Mouse (Mus musculus) embryo, embryonic 10.5 days (tissue): ENCODE results near the gene Aprt.
"Not testable (repeated sequence)": the region's sequence is repeated elsewhere in the genome, so short reads cannot be mapped to it uniquely, and the experiment has no call there.

Experiments
- DNase-seq: peaks from one replicate; pipeline ENCODE4 v3.0.0-alpha.2; 2015; ENCODE audit warnings: low spot score

Gene Aprt

DNA sequence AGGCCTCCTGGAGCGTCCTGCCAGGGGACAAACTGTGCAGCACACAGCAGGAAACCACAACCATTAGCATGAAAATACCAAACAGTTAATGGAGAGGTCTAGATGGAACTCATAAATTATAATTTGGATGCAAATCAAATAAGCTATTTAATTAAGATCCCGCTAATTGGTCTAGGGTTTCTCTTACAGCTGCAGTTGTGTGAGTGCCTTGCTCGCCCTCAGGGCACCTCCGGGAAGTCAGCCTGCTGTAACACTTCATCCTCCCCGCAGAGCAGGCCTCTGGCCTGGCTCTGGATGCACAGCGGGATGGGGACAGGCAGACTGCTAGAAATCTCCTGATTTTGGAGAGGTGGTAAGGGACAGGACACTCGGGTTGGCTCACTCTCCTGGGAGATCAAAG, 9.5 kb upstream of the Aprt start:
- DNase-seq: no peak

DNA sequence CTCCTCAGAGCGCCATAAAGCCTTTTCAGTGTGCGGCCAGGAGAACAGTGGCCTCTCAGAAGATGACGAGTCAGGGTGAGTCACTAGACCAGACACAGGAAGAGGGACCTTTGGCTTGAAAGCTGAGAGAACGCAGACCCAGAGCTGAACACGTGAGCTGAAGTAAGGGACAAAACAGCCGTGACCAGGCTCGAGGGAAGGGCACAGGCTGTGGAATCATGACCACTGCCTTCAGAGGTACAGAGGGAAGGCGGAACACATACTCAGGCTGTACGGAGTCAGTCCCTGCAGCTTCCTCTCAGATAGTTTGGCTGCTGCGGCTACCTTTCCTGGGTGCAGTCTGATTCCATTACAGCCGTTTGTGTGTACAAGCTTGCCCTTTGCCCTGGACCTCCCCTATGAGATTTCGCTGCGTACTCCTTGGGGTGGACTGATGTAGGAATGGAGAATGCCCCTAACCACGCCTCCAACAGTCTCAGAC, 8.7 kb upstream of the Aprt start:
- no peak for DNase-seq

DNA sequence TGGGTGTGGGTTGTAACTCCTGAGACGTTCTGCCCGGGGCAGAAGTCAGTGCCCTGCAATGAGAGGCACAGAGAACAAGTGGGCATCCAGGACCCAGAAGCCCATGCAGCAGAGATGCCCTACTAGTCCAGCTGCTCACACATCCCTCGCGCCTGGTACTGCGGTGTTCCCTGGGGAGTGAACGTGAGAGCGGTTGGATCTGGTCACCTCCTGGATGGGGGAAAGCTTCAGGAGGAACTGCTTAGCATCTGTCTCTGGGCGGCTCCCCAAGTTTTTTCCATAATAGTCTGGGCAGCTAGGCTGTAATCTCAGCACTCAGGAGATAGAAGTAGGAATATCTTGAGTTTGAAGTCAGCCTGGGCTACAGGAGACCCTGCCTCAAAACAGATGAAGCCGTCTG, 8.3 kb upstream of the Aprt start:
- DNase-seq: no peak

DNA sequence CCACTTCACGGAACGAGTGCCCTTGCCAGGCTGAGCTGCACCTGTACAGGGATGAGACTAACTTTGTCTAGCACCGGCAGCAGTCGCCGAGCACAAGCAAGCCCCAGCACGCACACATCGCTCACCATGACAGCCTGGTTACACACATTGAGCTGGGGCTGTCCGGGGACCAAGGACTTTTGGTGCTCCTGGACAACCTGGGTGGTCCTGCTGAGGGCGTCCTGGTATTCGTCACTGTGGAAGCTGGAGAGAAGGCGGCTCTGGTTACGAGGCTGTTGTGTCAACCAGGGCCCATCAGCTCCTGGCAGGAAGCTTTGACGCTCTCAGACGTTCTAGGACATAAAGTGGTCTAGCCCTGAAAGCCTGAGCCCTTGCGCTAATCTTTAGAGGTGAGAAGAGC, 4.2 kb upstream of the Aprt start:
- no peak for DNase-seq

DNA sequence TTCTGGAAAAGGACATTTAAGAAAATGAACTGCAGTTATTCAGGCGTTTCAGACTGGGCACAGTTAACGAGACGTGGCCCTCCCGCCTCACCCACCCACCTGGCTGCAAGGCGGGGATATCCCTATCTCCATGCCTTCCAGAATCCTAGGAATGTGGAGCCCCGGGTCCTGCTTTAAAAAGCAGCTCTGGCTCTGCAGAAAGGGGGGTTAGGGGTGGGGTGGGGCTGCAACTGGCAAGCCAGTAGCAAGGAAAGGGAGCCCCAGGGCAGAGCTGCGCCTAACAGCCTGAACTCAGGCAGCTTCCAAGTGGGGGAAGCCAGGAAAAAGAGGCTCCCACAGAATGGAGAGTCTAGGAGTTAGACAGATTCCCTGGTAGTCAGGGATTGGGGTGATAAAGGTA, 2.5 kb upstream of the Aprt start:
- DNase-seq: no peak

DNA sequence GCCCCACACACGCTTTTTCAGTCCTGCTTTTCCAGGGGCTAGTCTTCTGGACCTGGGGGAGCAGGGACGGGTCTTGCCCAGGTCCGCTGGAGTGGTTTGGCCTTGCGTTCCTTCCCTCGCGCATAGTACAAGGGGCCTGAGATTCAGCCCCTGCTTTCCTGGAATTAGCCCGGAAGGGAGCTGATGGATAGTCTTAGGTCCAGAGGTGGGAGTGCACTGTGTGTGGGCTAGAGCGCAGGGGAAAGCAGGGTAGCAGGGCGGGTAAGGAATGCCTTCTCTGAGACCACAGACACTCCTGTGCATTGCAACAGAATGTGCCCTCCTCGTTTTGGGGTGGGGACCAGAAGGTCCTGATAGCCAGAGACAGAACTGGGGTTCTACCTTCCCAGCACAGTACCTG, 407 bp upstream of the Aprt start:
- DNase-seq: no peak

DNA sequence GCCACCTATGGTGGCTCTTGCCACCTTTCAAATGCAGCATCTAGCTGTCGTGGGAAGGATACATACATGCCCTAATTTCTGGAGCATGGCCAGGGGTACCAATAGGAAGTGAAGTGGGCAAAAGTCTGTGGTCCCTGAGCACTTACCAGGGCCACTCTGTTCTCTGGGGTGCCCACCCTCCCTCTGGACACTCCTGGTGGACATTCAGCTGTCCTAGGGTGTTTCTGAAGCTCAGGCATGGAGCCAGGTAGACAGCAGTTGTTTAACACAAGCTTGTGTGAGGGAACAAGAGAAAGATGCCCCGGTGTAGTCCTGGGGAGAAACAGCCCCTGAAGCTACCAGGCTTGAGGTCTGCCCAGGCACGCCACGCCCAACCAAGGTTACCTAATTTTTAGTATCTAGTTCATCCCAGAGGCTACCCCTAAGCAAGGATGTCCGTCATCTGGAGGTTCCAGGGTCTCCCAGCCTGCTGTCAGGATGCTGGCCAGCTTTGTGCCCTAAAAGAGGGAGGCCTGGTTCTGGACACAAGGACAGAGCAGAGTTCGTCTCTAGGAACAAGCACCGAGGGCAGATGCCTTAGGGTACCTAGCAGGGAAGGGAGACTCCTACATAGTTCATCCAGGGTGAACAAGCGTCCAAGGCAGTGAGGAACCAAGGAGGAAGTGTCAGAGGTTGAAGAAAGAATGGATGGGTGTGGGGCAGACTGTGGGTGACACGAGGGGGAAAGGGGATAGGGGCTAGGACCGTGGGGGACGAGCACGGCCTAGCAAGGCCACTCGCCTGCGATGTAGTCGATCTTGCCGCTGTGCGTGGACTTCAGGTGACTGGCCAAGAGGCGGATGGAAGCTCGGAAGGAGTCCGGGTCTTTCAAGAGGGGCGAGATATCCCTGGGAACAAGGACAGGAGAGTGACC, 718 bp downstream of the Aprt start:
- DNase-seq: no peak

DNA sequence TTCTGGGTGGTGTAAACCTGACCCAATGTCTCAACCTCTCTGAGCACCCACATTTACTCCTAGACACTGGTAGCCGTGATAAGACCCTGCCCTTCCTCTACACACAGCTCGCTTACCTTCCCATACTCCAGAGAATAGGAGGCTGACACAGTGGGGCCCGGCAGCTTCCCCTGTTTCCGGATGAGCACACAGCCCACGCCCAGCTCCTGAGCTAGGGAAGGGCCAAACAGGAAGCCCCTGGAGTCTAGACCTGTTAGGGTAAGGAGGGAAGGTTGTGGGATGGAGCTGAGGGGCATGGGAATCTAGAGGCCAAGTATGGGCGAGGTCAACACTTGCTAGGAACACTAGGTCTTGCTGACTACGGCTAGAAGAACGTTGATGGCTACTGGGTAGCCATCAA, 1.4 kb downstream of the Aprt start:
- DNase-seq: no peak

DNA sequence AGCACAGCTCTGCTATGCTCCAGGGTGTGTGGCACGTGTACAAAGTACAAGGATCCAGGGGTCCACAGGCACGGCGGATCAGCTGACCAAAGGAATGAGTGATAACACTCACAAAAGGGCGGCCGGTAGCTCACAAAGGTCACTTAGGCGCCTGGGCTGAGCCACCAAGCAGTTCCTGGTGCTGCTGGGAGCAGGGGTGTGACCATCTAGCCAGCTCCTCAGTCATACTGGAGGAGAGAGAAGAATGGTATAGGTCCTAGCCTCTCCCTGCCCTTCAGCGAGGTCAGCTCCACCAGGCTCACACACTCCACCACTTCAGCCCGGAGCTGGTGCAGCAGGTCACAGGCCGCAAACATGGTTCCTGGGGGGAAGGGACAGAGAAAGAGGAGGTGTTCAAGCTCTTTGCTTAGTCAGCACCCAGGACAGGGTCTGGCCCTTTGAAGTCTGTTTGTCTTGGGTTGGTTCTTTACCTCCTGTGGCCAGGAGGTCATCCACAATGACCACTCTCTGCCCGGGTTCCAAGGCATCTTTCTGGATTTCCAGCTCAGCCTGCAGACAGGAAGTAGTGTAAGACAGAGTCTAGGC, 1.9 kb downstream of the Aprt start:
- no peak for DNase-seq

DNA sequence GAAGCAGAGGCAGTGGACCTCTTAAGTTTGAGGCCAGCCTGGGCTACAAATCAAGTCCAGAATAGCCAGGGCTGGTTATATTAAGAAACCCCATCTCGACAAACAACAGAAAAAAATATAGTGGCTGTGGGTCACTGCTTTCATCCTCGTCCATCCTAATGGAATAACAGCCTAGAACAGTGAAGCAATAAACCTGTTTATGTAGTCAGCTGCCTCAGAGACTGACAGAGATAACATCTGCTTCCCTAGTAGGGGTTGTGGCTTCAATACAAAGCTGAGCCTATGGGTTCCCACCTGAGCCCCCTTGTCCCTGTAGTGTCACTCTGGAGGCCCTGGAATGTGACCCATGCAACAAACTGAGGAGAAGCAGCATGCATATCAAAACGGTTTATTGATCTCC, 2.4 kb downstream of the Aprt start:
- DNase-seq: no peak

DNA sequence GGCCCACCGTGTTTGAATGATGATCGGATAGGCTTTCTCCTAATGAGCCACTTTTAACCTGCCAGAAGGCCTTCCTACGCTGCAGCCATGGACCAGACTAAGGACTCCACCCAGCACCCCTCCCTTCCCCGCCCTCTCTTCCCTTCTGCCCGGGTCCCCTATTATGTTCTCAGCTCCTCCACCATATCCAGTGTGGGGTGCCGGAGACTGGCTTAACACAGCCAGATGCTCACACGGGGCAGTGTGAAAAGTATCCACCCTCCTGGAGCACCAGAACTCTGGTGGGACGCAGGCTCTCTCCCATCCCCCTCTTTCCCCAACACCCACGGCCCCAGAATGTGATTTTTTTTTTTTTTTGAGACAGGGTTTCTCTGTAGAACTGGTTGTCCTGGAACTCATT, 3.1 kb downstream of the Aprt start:
- DNase-seq: no peak

DNA sequence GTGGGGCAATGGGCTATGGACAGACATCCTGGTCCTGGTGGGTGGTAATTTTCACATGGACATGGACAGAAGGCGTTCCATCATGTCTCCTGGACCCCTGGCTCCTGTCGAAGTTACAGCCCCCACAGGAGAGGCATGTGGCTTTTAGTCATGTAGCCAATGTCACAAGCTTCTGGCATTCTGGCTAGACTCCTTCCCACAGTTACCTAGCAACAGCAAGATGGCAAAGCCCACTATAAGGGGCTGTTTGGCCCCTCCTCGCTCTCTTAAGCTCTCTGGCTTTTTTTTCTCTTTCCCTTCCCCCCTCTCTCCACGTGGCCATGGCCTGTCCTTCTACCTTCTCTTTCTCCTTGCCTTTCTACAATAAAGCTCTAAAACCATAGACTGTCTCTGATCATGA, 3.5 kb downstream of the Aprt start:
- not testable (repeated sequence) for DNase-seq

DNA sequence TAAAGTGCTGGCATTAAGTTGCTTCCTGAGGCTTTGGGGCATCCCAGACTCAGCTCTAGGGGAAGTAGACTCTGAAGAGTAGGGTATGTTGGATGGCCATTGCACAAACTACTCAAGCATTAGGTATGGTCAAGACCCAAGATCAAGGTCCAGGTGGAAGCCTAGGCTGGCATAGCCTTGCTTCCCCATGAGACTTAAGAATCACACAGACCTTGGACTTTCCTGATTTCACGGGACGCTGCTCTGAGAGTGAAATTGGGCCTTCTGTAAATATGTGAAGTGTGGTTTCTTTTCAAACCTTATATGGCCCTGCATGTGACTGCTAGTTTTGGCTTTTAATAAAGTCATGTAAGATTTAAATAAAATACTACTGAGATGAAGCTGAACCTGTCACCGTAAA, 4.0 kb downstream of the Aprt start:
- no peak for DNase-seq

DNA sequence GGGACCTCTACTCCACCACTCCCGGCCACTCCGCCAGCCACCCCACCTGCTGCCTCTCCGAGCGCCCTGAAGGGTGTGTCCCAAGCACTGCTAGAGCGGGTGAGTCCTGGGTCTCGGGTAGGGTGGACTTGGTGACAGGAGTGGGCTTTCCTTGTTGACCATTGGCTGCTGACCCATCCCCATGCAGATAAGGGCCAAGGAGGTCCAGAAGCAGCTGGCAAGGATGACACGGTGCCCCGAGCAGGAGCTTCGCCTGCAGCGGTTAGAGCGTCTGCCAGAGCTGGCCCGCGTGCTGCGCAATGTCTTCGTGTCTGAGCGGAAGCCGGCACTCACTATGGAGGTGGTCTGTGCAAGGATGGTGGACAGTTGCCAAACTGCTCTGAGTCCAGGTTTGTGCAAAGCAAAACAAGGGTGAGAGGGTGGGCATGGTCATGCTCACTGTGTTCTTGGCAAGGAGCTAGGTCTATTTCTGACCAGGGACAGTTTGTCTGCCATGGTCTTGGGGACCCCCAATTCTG, 4.9 kb downstream of the Aprt start:
- no peak for DNase-seq

DNA sequence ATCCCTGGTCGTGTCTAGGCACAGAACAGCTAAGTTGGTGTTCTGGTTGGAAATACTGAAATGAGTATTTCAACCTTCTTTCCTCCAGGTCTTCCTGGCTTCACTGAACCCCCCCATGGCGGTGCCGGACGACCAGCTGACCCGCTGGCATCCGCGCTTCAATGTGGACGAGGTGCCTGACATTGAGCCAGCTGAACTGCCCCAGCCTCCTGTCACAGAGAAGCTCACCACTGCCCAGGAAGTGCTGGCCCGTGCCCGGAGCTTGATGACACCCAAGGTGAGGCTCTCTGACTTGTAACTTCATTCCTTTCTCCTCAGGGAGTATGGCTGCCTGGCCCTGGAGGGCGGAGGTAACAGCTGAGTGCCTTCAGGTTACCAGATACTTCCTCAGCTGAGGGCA, 5.6 kb downstream of the Aprt start:
- DNase-seq: no peak

DNA sequence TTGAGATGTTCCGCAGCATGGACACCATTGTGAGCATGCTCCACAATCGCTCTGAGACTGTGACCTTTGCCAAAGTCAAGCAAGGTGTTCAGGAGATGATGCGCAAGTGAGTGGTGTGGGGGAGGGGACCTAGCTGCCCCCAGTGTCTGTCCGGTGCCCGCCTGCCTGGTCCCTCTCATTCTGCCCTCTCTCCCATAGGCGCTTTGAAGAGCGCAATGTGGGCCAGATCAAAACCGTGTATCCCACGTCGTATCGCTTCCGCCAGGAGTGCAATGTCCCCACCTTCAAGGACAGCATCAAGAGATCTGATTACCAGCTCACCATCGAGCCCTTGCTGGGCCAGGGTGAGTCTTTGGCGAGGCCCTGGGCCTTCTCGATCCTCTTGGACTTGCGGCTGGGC, 6.7 kb downstream of the Aprt start:
- DNase-seq: no peak

DNA sequence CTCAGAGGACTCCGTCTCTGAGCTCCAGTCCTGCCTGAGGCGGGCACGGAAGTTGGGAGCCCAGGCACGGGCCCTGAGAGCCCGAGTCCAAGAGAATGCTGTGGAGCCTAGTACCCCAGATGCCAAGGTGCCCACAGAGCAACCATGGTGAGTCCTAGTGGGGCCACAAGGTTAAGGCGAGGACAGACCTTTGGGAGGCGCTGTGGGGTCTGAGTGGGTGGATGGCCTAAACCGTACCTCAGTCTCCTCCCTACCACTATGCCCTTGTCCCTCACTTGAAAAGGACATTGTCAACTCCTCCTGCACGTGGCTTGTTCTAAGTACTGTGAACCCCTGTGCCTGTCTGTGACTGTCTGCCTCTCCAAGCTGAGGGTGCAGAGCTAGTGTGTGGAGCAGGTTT, 7.4 kb downstream of the Aprt start:
- no peak for DNase-seq

DNA sequence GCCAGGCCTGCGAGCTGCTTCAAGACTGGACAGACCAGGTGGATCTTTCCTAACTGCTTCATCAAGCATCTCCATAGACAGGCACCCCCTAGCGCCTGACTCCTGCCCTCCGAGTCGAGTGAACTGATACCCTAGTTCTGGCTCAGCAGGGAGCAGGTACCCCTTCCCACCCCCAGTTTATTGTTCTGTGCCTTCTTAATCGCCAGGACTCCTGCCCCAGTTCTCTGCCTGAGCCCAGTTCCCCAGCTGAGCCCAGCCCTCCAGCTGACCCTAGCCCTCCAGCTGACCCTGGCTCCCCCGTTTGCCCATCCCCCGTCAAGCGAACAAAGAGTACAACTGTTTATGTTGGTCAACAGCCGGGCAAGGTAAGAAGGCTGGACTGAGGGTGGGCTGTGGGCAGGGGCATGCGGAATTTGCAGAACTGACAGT, 7.8 kb downstream of the Aprt start:
- DNase-seq: no peak

DNA sequence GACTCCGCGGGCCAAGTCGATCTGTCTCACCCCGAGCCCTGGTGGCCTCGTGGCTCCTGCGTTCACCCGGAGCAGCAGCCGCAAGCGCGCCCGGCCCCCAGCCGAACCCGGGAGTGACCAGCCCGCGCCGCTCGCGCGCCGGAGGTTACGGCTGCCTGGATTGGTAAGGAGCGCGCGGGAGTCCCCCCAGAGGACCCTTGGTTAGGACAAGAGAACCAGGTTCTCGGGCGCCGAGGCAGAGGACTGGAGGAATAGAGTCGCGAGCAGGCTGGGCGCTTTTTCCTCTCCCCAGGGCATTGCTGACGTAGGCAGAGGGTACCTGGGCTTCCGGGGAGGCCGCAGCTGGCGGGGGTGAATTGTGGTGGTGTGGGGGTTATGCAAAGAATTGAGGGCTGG, 8.6 kb downstream of the Aprt start:
- DNase-seq: no peak

DNA sequence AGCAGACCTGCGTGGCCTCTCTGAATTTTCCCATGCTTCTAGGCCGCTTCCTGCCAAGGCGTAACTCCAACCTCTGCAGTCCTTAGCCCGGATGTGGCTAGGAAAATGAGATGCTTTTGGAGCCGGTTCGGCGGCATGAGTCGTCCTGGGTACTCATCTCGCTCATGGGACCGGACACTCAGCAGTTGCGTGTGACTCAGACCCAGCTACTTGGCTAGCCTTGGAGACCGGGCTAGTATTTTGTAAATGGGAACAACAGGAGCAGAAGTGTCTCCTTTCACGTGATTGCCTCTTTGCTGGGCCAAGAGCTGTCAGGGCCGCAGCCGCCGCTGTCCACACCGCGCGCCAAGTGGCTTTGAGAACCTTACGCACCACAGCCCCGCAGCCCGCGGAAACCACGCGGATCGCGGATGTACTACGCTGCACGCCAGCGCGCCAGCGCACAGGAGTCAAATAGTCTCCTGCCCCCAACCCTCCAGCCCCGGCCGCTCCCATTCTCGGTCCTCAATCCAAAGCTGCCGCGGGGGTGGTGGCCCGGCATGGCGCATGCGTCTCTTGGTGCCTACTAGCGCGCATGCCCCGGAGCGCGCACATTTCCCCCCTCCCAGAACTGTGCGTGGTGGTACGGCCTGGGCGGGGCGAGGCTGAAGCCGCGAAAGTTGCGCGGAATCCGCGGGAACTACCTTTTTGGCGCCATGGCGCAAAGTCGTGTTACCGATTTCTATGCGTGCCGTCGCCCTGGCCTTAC, 9.2 kb downstream of the Aprt start, which contains the start of gene Cdt1:
Gene Cdt1 (plus strand): TSS at position 655 of the 748 bp plus-strand sequence.
- DNase-seq: peak; percentile 98

DNA sequence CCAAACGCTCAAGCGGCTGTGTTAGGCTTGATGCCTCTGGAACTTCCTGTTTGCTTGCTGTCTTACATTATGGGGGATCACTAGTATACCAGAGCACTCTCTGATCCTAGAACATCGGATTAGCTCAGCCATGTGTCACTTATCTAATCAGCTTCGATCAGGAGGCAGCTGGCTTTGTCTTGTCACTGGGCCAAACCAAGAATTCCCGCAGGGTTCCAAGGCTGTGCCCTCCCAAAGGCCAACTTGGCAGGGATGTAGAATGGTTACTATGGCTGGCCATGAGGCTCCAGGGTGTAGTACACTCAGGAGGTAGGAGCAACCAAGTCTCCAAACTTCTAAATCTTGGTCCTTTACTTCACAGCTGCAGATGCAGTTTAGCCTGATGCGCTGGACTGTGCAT, 9.9 kb downstream of the Aprt start:
- DNase-seq: peak; percentile 57
